Mouse (Mus musculus) hindbrain, embryonic 15.5 days (tissue): ENCODE measurements at regions not wholly inside any gene's neighbourhood (a gene's known extent, or its start where the extent isn't known, plus 50 kb on each side); places are given as distances from the start of the nearest gene placed in this dataset.

Experiments
- ATAC-seq: fragments of 200-750 bp; cut with Nextera tagmentation; 2 replicates; pipeline ENCODE4 v1.8.0; 2017; ENCODE audit warnings: low read depth, moderate number of reproducible peaks, moderate TSS enrichment; ENCODE audit not compliant: low FRiP score
- H3K27ac ChIP-seq: fragments of 300-500 bp; sonication (generic); replicated peaks from 2 replicates; pipeline ENCODE4 v1.5.1; 2015; ENCODE audit warnings: mild to moderate bottlenecking, inconsistent platforms
- H3K27me3 ChIP-seq: fragments of 300-500 bp; sonication (generic); 2 replicates; pipeline ENCODE4 v1.6.1; 2015; ENCODE audit warnings: control low read depth, inconsistent platforms
- H3K36me3 ChIP-seq: fragments of 300-500 bp; sonication (generic); 2 replicates; pipeline ENCODE4 v1.6.1; 2015; ENCODE audit warnings: control low read depth, inconsistent platforms
- H3K4me1 ChIP-seq: fragments of 300-500 bp; sonication (generic); replicated peaks from 2 replicates; pipeline ENCODE4 v1.6.1; 2015; ENCODE audit warnings: control low read depth, inconsistent platforms
- H3K4me2 ChIP-seq: fragments of 300-500 bp; sonication (generic); 2 replicates; pipeline ENCODE4 v1.6.1; 2015; ENCODE audit warnings: moderate library complexity, mild to moderate bottlenecking, inconsistent platforms
- H3K4me3 ChIP-seq: fragments of 300-500 bp; sonication (generic); 2 replicates; pipeline ENCODE4 v1.5.1; 2015; ENCODE audit warnings: mild to moderate bottlenecking, inconsistent platforms
- H3K9ac ChIP-seq: fragments of 300-500 bp; sonication (generic); 2 replicates; pipeline ENCODE4 v1.6.1; 2015; ENCODE audit warnings: inconsistent platforms
- H3K9me3 ChIP-seq: fragments of 300-500 bp; sonication (generic); 2 replicates; pipeline ENCODE4 v1.6.1; 2016; ENCODE audit warnings: control low read depth, inconsistent platforms
- WGBS: fragments of 180-500 bp; shearing (Covaris S2); methylation state at CpG from one replicate; pipeline ENCODE4 v1.1.7; 2015; 5-methylcytosine and 5-hydroxymethylcytosine counted together

DNA sequence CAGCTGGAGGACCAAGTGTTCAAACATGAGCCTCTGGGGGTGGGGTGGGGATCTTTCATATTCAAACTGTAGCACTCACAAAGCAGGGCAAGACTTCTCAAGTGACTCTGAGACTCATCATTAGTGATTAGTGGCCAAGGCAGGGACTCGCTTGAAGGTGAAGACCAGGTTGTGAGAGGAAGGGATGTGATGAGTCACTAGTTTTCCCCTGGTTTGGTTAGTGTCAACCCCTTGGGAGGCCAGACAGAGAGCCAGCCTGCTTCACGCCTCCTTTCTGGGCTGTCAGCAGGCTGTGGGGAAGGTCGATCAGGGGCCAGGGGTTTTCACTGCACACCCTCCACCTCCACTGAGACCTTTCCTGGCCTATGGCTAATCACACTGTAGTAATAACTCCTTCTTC lies 65.2 kb downstream of the Slc30a10 start:
- Histone ChIP-seq H3K27ac (no peak overlapping the region), H3K9ac (no peak overlapping the region), H3K27me3 (no peaks in the 10 kb centered on the region), H3K9me3 (no peaks in the 10 kb centered on the region), H3K4me3 (no peak overlapping the region), H3K4me2 (no peak overlapping the region), H3K36me3 (no peaks in the 10 kb centered on the region), H3K4me1 (no peaks in the 10 kb centered on the region)
- 66% methylated on average over 3 of the region's 3 CpGs for WGBS
- no peak for ATAC-seq

DNA sequence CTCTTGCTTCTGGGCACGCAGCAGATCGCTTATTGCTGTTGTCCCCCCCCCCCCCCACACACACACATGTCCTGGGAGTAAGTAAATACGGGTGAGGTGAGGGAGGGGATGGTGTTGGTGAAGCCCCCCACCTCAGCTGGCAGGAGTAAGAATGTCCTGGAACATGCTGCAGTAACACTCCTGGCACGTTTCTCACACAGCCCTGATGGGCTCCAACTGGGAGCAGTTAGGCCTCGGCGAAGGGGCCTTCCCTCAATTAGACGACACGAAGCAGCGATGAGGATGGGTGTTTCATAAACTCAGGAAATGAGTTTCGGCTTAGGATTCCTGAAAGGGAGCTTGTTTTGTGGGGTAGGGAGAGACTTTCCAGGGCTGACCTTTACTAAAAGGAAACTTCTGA lies 69.4 kb downstream of the Slc30a10 start:
- Histone ChIP-seq H3K27me3 (no peaks in the 10 kb centered on the region), H3K4me3 (no peak overlapping the region), H3K4me2 (no peak overlapping the region), H3K9me3 (no peaks in the 10 kb centered on the region), H3K4me1 (no peaks in the 10 kb centered on the region), H3K36me3 (no peaks in the 10 kb centered on the region), H3K9ac (no peak overlapping the region), H3K27ac (no peak overlapping the region)
- 75% methylated on average over 10 of the region's 10 CpGs for WGBS
- no peak for ATAC-seq

DNA sequence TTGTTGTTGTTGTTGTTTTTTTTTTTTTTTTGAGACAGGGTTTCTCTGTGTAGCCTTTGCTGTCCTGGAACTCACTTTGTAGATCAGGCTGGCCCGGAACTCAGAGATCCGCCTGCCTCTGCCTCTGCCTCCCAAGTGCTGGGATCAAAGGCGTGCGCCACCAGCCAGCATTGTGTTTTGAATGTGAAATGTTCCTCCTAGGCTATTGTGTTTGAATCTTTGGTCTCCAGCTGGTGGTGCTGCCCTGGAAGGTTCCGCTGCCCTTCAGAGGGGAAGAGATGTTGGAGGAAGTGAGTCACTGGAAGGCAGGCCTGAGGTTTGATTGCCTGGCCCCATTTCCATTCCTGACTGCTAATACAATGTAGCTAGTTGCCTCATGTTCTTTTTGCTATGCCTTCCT lies 78.8 kb downstream of the Slc30a10 start:
- Histone ChIP-seq H3K4me3 (no peak overlapping the region), H3K4me2 (no peak overlapping the region), H3K27ac (no peak overlapping the region), H3K36me3 (no peaks in the 10 kb centered on the region), H3K9ac (no peak overlapping the region), H3K4me1 (0 out of 2 replicates have a peak, but pooled peaks cover 2% of the 10 kb centered on the region), H3K27me3 (no peaks in the 10 kb centered on the region), H3K9me3 (no peaks in the 10 kb centered on the region)
- 97% methylated on average over 5 of the region's 5 CpGs for WGBS
- no peak for ATAC-seq

DNA sequence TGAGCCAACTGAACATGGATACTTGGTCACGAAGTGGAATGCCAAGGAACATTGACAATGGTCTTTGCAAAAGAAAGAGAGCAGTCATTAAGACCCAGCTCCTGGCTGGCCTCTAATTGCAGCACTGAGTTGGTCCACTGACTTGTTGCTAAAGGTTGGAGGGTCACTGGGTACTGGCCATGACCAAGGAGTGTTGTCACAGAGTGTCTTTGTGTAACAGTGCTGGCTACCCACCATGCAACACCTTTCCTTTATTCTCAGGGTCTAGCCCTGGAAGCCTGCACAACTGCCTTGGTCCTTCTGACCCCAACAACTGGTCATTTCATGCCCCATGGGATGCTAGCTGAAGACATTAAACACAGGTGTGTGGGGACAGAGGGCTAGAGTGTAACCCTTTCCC lies 79.5 kb downstream of the Slc30a10 start:
- Histone ChIP-seq H3K27me3 (no peaks in the 10 kb centered on the region), H3K9me3 (no peaks in the 10 kb centered on the region), H3K9ac (no peak overlapping the region), H3K36me3 (no peaks in the 10 kb centered on the region), H3K4me1 (0 out of 2 replicates have a peak, but pooled peaks cover 2% of the 10 kb centered on the region), H3K27ac (no peak overlapping the region), H3K4me2 (no peak overlapping the region), H3K4me3 (no peak overlapping the region)
- 88% methylated on average over 1 of the region's 1 CpGs for WGBS
- ATAC-seq = no peak

DNA sequence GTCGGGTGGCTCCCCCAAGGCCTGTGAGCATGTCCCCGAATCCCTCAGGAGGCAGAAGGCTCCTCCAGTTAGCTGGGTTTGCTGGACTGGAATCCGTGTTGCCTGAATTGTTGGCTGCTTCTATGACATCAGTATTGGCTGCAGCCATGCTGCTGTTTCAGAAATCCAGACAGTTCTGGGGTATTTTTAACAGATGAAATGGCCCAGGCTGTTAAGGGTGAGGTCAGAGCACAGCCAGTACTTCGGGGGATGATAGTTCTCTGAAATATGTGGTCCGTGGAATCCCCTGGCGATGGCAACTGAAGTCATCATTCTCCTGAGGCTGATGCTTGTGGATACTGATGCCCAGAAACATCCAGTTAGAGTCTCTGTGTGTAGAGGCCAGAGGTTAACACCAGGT lies 80.7 kb downstream of the Slc30a10 start:
- H3K27ac ChIP-seq = no peak overlapping the region
- no peak for ATAC-seq
- 0 out of 2 replicates have a peak, but pooled peaks cover 2% of the 10 kb centered on the region for H3K4me1 ChIP-seq
- H3K4me2 ChIP-seq = no peak overlapping the region
- H3K36me3 ChIP-seq = no peaks in the 10 kb centered on the region
- H3K9me3 ChIP-seq = no peaks in the 10 kb centered on the region
- no peaks in the 10 kb centered on the region for H3K27me3 ChIP-seq
- H3K4me3 ChIP-seq = no peak overlapping the region
- H3K9ac ChIP-seq = no peak overlapping the region
- whole genome bisulfite sequencing = 85% methylated on average over 6 of the region's 6 CpGs

DNA sequence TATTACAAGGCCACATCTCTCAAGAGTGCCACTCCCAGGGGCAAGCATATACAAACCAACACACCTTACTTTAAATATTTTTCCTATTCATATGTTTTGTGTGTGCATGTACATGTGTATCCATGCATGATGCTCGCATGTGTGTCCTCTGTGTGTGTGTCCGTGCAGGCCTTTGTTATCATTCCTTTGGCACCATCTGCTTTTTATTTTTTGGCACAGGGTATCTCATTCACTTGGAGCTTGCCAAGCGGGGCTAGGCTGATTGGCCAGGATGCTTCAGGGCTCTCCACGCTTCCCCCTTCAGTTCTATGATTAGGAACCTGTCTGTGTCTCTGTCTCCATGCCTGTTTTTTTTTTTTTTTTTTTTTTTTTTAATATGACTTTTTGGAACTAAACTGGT lies 82.6 kb downstream of the Slc30a10 start:
- ATAC-seq = no peak
- Histone ChIP-seq H3K4me2 (no peak overlapping the region), H3K27ac (no peak overlapping the region), H3K9ac (no peak overlapping the region), H3K4me1 (0 out of 2 replicates have a peak, but pooled peaks cover 2% of the 10 kb centered on the region), H3K27me3 (no peaks in the 10 kb centered on the region), H3K4me3 (no peak overlapping the region), H3K36me3 (no peaks in the 10 kb centered on the region), H3K9me3 (no peaks in the 10 kb centered on the region)
- WGBS = 86% methylated on average over 4 of the region's 4 CpGs

DNA sequence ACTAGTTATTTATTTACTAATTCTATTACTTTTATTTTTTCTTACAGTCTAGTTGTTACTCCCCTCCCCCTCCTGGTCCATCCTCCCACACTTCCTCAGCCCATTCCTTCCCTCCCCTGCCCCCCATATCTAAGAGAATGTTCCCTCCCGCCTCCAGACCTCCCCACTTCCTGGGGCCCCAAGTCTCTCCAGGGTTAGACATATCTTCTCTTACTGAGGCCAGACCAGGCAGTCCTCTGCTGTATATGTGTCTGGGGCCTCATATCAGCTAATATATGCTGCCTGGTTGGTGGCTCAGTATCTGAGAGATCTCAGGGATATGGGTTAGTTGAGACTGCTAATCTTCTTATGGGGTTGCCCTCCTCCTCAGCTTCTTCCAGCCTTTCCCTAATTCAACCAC lies 84.8 kb downstream of the Slc30a10 start:
- H3K9me3 ChIP-seq = peaks cover 6% of the 10 kb centered on the region; the same call in 1 of the 2 replicates
- no peak overlapping the region for H3K4me3 ChIP-seq
- H3K36me3 ChIP-seq = no peaks in the 10 kb centered on the region
- H3K27me3 ChIP-seq = no peaks in the 10 kb centered on the region
- 0 out of 2 replicates have a peak, but pooled peaks cover 2% of the 10 kb centered on the region for H3K4me1 ChIP-seq
- no peak for ATAC-seq
- no peak overlapping the region for H3K4me2 ChIP-seq
- no peak overlapping the region for H3K27ac ChIP-seq
- H3K9ac ChIP-seq = no peak overlapping the region
- WGBS = 81% methylated on average over 1 of the region's 1 CpGs

DNA sequence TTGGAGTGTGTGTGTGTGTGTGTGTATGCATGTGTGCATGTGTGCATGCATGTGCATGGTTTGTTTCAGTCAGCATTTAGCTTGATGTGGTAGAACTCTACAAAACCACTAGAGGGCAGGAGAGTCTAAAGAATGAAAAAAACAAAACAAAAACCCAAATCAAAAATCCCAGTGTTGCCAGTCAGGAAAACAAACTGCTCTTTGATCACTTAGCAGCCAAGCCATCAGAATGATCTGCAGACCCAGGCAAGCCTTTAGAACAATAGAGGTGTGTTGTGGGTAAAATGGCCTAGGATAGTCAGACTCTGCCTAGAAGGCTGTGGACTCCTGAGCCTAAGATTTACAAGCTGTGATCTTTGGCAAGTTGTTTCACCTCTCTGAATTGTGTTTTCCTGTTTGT lies 91.7 kb downstream of the Slc30a10 start:
- no peak overlapping the region for H3K4me3 ChIP-seq
- H3K27ac ChIP-seq = no peak overlapping the region
- H3K4me1 ChIP-seq = 0 out of 2 replicates have a peak, but pooled peaks cover 4% of the 10 kb centered on the region
- H3K36me3 ChIP-seq = no peaks in the 10 kb centered on the region
- H3K9ac ChIP-seq = no peak overlapping the region
- no peak overlapping the region for H3K4me2 ChIP-seq
- no peak for ATAC-seq
- peaks cover 6% of the 10 kb centered on the region; the same call in 1 of the 2 replicates for H3K9me3 ChIP-seq
- peaks cover 3% of the 10 kb centered on the region; the same call in 1 of the 2 replicates for H3K27me3 ChIP-seq

DNA sequence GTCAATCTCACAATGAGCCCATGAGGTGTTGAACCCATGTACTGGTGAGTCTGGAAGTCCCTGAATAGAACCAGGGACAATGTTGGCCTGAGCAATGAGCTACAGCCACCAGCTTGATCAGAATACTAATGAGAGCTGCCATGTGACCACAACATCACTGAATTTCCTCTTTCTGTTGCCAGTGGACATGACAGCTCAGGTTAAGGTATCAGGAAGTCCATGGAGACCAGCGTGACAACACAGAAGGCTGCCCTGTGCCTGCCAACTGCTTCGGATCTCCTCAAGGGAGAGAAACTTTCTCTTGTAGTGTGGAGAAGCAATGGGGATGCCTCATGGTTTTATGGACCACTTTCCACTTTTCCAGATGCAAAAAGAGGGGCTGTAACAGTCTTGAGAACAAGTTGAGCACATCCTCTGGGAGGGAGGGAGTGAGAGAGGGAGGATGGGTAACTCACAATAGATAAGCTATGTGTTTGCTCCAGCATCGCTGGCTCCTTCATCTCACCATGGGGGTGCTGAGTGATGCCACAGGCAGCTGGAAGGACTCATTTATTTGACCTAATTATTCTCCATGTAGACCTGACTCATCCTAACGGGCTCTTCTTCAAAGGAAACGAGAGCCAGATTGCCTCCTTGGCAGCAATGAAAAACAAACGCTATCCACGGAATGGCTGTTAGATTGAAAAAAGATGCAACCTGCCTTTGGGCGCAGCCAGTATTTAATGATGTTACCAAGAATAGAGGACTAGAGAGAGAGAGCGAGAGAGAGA lies 118.3 kb downstream of the Slc30a10 start:
- no peak overlapping the region for H3K4me2 ChIP-seq
- H3K9me3 ChIP-seq = no peaks in the 10 kb centered on the region
- no peak overlapping the region for H3K27ac ChIP-seq
- ATAC-seq = no peak
- no peaks in the 10 kb centered on the region for H3K27me3 ChIP-seq
- 58% methylated on average over 9 of the region's 9 CpGs for WGBS
- H3K4me1 ChIP-seq = no peaks in the 10 kb centered on the region
- no peak overlapping the region for H3K4me3 ChIP-seq
- H3K36me3 ChIP-seq = no peaks in the 10 kb centered on the region
- no peak overlapping the region for H3K9ac ChIP-seq

DNA sequence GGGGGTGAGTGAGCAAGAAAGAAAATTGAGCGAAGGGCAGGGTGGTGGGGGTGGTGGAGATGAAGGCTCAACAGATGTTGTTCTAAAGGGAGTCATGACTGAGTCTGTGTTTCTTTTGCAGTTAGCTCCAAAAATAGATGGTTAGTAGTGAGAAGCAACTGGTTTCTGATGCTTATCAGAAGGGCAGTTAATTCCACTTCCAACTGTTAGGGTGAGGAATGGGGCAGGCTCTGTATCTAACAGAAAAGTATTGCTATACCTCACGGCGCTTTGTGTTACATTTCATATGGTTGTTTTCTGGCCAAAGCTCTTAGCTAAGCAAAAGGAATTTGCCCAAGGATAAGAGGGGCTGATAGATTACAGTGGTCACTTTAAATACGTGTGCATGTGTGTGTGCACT lies 120.3 kb downstream of the Slc30a10 start:
- H3K4me2 ChIP-seq = no peak overlapping the region
- no peak for ATAC-seq
- WGBS = 87% methylated on average over 4 of the region's 4 CpGs
- no peaks in the 10 kb centered on the region for H3K9me3 ChIP-seq
- H3K9ac ChIP-seq = no peak overlapping the region
- H3K4me3 ChIP-seq = no peak overlapping the region
- H3K27me3 ChIP-seq = no peaks in the 10 kb centered on the region
- no peak overlapping the region for H3K27ac ChIP-seq
- no peaks in the 10 kb centered on the region for H3K4me1 ChIP-seq
- no peaks in the 10 kb centered on the region for H3K36me3 ChIP-seq

DNA sequence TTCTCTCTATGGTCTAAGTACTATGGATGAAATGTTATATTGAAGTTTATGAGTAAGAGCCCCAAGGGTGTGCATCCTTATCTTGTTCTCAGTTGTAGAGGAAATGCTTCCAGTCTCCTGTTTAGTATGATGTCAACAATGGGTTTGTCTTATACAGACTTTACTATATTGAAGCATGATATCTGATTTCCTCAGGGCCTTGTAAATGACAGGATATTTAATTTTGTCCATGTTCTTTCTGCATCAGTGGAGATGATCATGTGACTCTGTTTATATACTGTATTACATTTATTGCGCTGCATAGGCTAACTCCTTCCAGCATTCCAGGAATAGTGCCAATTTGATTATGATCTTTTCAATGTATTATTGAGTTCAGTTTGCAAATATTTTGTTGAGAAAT lies 125.2 kb downstream of the Slc30a10 start:
- no peak overlapping the region for H3K27ac ChIP-seq
- H3K9ac ChIP-seq = no peak overlapping the region
- no peaks in the 10 kb centered on the region for H3K9me3 ChIP-seq
- no peaks in the 10 kb centered on the region for H3K27me3 ChIP-seq
- no peak for ATAC-seq
- 83% methylated on average over 1 of the region's 1 CpGs for WGBS
- H3K4me1 ChIP-seq = no peaks in the 10 kb centered on the region
- H3K4me3 ChIP-seq = no peak overlapping the region
- H3K36me3 ChIP-seq = no peaks in the 10 kb centered on the region
- no peak overlapping the region for H3K4me2 ChIP-seq

DNA sequence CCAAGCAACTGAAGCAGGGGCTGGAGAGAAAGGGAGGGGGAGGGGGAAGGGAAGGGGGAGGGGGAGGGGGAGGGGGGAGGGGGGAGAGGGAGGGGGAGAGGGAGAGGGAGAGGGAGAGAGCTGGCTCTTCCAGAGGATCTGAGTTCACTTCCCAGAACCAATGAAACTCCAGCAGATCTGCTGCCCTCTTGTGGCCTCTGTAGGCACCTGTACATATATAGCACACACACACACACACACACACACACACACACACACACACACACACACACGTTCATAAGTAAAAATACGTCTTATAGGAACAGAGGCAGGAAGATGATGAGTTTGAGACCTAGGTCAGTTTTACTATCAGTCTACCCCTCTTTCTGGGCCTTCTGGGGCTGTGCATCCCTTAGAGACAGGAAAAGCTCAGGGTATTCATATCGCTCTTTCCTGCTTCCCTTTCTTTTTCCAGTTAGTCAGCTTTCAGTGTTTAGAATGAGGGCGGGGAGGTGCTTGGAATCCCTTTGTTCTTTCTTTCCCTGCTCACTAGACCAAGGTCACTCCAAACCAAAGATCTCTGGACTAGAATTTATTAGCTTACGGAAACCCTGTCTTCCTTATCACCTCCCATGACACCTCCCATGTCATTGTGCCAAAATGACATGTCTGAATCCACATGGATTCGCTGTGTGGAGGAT lies 130.7 kb downstream of the Slc30a10 start:
- Histone ChIP-seq H3K4me1 (no peaks in the 10 kb centered on the region), H3K9ac (no peak overlapping the region), H3K4me2 (no peak overlapping the region), H3K36me3 (no peaks in the 10 kb centered on the region), H3K4me3 (no peak overlapping the region), H3K27ac (no peak overlapping the region), H3K9me3 (no peaks in the 10 kb centered on the region), H3K27me3 (no peaks in the 10 kb centered on the region)
- no peak for ATAC-seq
- WGBS = 79% methylated on average over 6 of the region's 6 CpGs
